Mouse (Mus musculus): ENCODE data around the gene Rab1b.

Gene Rab1b

GRCm38 (mm10) chr19:5053909-5054308, 53.0 kb downstream of the Rab1b start:
- DNase-seq (ENCODE audit: low read depth, low spot score) = peak; percentile 66
- no peaks in the 10 kb centered on the region for H3K27me3 ChIP-seq (ENCODE audit: control insufficient read depth, insufficient read depth, low read length, poor library complexity, severe bottlenecking)
- no peaks in the 10 kb centered on the region for H3K36me3 ChIP-seq (ENCODE audit: control insufficient read depth, insufficient read depth, low read length, poor library complexity, severe bottlenecking)

- Histone ChIP-seq H3K36me3 (ENCODE audit: control insufficient read depth, insufficient read depth, low read length, poor library complexity, severe bottlenecking) (no peaks in the 10 kb centered on the region), H3K27me3 (ENCODE audit: control insufficient read depth, insufficient read depth, low read length, poor library complexity, severe bottlenecking) (no peaks in the 10 kb centered on the region)
- no peak for DNase-seq (ENCODE audit: low read depth, low spot score)
These were observed 54.0 kb downstream of the Rab1b start for GRCm38 (mm10) chr19:5052853-5053252.

- H3K27me3 ChIP-seq (ENCODE audit: control insufficient read depth, insufficient read depth, low read length, poor library complexity, severe bottlenecking) = no peaks in the 10 kb centered on the region
- H3K36me3 ChIP-seq (ENCODE audit: control insufficient read depth, insufficient read depth, low read length, poor library complexity, severe bottlenecking) = peaks cover 4% of the 10 kb centered on the region; the same call in 1 of the 2 replicates
- no peak for DNase-seq (ENCODE audit: low read depth, low spot score)
These were observed 54.6 kb downstream of the Rab1b start for GRCm38 (mm10) chr19:5052166-5052822.

GRCm38 (mm10) chr19:5051515-5051914, 55.4 kb downstream of the Rab1b start:
- Histone ChIP-seq H3K36me3 (ENCODE audit: control insufficient read depth, insufficient read depth, low read length, poor library complexity, severe bottlenecking) (peaks cover 9% of the 10 kb centered on the region), H3K27me3 (ENCODE audit: control insufficient read depth, insufficient read depth, low read length, poor library complexity, severe bottlenecking) (no peaks in the 10 kb centered on the region)
- no peak for DNase-seq (ENCODE audit: low read depth, low spot score)

- no peaks in the 10 kb centered on the region for H3K27me3 ChIP-seq (ENCODE audit: control insufficient read depth, insufficient read depth, low read length, poor library complexity, severe bottlenecking)
- H3K36me3 ChIP-seq (ENCODE audit: control insufficient read depth, insufficient read depth, low read length, poor library complexity, severe bottlenecking) = peaks cover 10% of the 10 kb centered on the region
- no peak for DNase-seq (ENCODE audit: low read depth, low spot score)
These were observed 55.8 kb downstream of the Rab1b start for GRCm38 (mm10) chr19:5051031-5051430.

GRCm38 (mm10) chr19:5050047-5050905, 56.6 kb downstream of the Rab1b start, which contains the start of gene Rin1:
Gene Rin1 (plus strand): TSS chr19:5050481.
- no peaks in the 10 kb centered on the region for H3K27me3 ChIP-seq (ENCODE audit: control insufficient read depth, insufficient read depth, low read length, poor library complexity, severe bottlenecking)
- peak; percentile 66 for DNase-seq (ENCODE audit: low read depth, low spot score)
- H3K36me3 ChIP-seq (ENCODE audit: control insufficient read depth, insufficient read depth, low read length, poor library complexity, severe bottlenecking) = peaks cover 12% of the 10 kb centered on the region

- Histone ChIP-seq H3K27me3 (ENCODE audit: control insufficient read depth, insufficient read depth, low read length, poor library complexity, severe bottlenecking) (no peaks in the 10 kb centered on the region), H3K36me3 (ENCODE audit: control insufficient read depth, insufficient read depth, low read length, poor library complexity, severe bottlenecking) (peaks cover 14% of the 10 kb centered on the region)
- no peak for DNase-seq (ENCODE audit: low read depth, low spot score)
These were observed 57.5 kb downstream of the Rab1b start for GRCm38 (mm10) chr19:5049325-5049724.

All from splenic B cell, adult 2 months (primary cell).